8 mouse cellular contexts compared by ENCODE assay signal in genomic region chr6:146010093-146010764, GRCm38 (mm10).
DNase-seq lines count a peak whose midpoint lies in the region; ATAC-seq and TF ChIP-seq lines count a peak whose summit lies in the region.

No protein-coding gene starts in this region.

- DNase-seq in MN1 (ENCODE audit: low spot score): peak; percentile 80
- DNase-seq in adrenal gland, postnatal 36 days: peak; percentile 66 to 75
- DNase-seq in forebrain, postnatal 0 days: peak; percentile 62
- peak; percentile 40 to 44 for DNase-seq in layer of hippocampus, postnatal 36 days
- peak; percentile 56 for DNase-seq in skeletal muscle tissue, adult 2 months (ENCODE audit: low read depth, low spot score)
- DNase-seq in embryo, embryonic 10 days (ENCODE audit: low spot score): no peak
- no peak for DNase-seq in thymus, adult 2 months

- ATAC-seq in forebrain, postnatal 0 days: peak; percentile 72
- 0 out of 2 replicates have a peak, but pooled peaks have one; percentile 27 for ATAC-seq in hindbrain, embryonic 12.5 days (ENCODE audit: low FRiP score)

- H3K4me2 ChIP-seq in forebrain, postnatal 0 days (ENCODE audit: low read depth): no peak overlapping the region
- H3K4me2 ChIP-seq in hindbrain, embryonic 12.5 days (replicated peaks): no peak overlapping the region

- no peaks in the 10 kb centered on the region for H3K27me3 ChIP-seq in forebrain, postnatal 0 days (ENCODE audit: insufficient read depth, low read length)
- H3K27me3 ChIP-seq in hindbrain, embryonic 12.5 days: no peaks in the 10 kb centered on the region; the same call in 1 of the 2 replicates
- H3K27me3 ChIP-seq in thymus, adult 2 months (ENCODE audit: control insufficient read depth, insufficient read depth, low read length): no peaks in the 10 kb centered on the region

- no peaks in the 10 kb centered on the region for H3K9me3 ChIP-seq in forebrain, postnatal 0 days (ENCODE audit: low read length)
- H3K9me3 ChIP-seq in hindbrain, embryonic 12.5 days (replicated peaks): no peaks in the 10 kb centered on the region

- peaks cover 10% of the 10 kb centered on the region; the same call in 1 of the 2 replicates for H3K4me1 ChIP-seq in forebrain, postnatal 0 days (ENCODE audit: insufficient read depth)
- H3K4me1 ChIP-seq in hindbrain, embryonic 12.5 days: peaks cover 33% of the 10 kb centered on the region
- H3K4me1 ChIP-seq in thymus, adult 2 months (replicated peaks; ENCODE audit: control insufficient read depth, insufficient read depth, low read length): peaks cover 6% of the 10 kb centered on the region

- no peak overlapping the region for H3K4me3 ChIP-seq in forebrain, postnatal 0 days (ENCODE audit: low read depth, low read length)
- H3K4me3 ChIP-seq in hindbrain, embryonic 12.5 days: no peak overlapping the region
- no peak overlapping the region for H3K4me3 ChIP-seq in thymus, adult 2 months (ENCODE audit: control insufficient read depth, insufficient read depth, low read length)

- no peaks in the 10 kb centered on the region for H3K36me3 ChIP-seq in forebrain, postnatal 0 days (ENCODE audit: insufficient read depth)
- H3K36me3 ChIP-seq in hindbrain, embryonic 12.5 days: no peaks in the 10 kb centered on the region
- no peaks in the 10 kb centered on the region for H3K36me3 ChIP-seq in thymus, adult 2 months (ENCODE audit: control insufficient read depth, insufficient read depth, low read length)

- no peak overlapping the region for H3K27ac ChIP-seq in forebrain, postnatal 0 days (ENCODE audit: low read depth, low read length)
- H3K27ac ChIP-seq in hindbrain, embryonic 12.5 days: 0 out of 2 replicates have a peak overlapping the region, but pooled peaks have one; percentile 4
- H3K27ac ChIP-seq in thymus, adult 2 months (ENCODE audit: control insufficient read depth, insufficient read depth, low read length): no peak overlapping the region

- TF ChIP-seq POLR2A in thymus, adult 2 months (IDR thresholded peaks at IDR 0.05; ENCODE audit: control insufficient read depth, extremely low read depth, insufficient read depth, low read length, poor library complexity): no peak

- no peak overlapping the region for H3K9ac ChIP-seq in forebrain, postnatal 0 days
- 0 out of 2 replicates have a peak overlapping the region, but pooled peaks have one; percentile 23 for H3K9ac ChIP-seq in hindbrain, embryonic 12.5 days

- 43% methylated on average over 12 of the region's 12 CpGs for WGBS in forebrain, postnatal 0 days
- WGBS in hindbrain, embryonic 12.5 days: 63% methylated on average over 12 of the region's 12 CpGs
- 87% methylated on average over 12 of the region's 12 CpGs for WGBS in thymus, adult 2 months

- TF ChIP-seq CTCF in forebrain, postnatal 0 days (IDR thresholded peaks at IDR 0.05; ENCODE audit: low read depth): no peak
- no peak for TF ChIP-seq CTCF in thymus, adult 2 months (IDR thresholded peaks at IDR 0.05; ENCODE audit: borderline replicate concordance, control insufficient read depth, extremely low read depth, insufficient read depth, low read length, poor library complexity)

Comparison
In these comparisons a context has a peak if more than half of its experiments do, and no peak if none do; other contexts are left out.
1. DNase-seq: peak in MN1 (single experiment), adrenal gland, postnatal 36 days (2 of 2), forebrain, postnatal 0 days (single experiment), layer of hippocampus, postnatal 36 days (2 of 2) and skeletal muscle tissue, adult 2 months (single experiment); none in embryo, embryonic 10 days (single experiment) and thymus, adult 2 months (single experiment).